Mouse (Mus musculus) E14TG2a.4 (cell line): ENCODE results near the gene Tgm2.

ENCODE experiments used
- CTCF ChIP-seq: conservative IDR thresholded peaks from 2 replicates; pipeline ENCODE4 v1.5.1; 2014; ENCODE audit warnings: low read length
- NANOG ChIP-seq: IDR thresholded peaks from 2 replicates; pipeline ENCODE4 v1.6.1; 2014; ENCODE audit warnings: borderline replicate concordance, low read length, mixed read lengths

DNA sequence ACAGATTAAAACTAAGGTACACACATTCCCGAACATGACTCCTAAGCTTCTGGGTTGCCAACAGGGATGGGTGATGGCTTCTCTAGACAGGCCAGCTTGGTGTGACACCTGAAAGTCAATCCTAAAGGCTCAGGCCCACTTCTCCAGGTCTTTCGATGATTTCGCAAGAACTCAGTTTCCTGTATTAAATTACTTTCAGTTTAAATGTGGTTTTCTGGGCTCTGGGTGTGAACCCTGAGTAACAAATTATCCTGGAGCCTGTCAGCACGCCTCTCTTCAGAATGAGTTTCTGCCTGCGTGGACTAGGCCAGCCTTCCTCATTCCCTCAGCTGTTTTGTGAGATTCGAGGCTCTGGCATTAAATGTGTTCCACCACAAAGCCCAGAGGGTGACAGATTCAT is 16.8 kb upstream of the Tgm2 start:
- no peak for TF ChIP-seq CTCF
- TF ChIP-seq NANOG = no peak
